Mouse (Mus musculus) olfactory bulb, adult 2 months (tissue): ENCODE results near the gene Wfdc18. TPM values are rescaled to one million over a fixed set of nuclear protein-coding genes. Genes with fewer than 3 reads are reported as not detected.

ENCODE experiments used
- H3K27ac ChIP-seq: fragments of 200-500 bp; 2 replicates; pipeline ENCODE4 v1.5.1; 2012; ENCODE audit warnings: low read depth, low read length; ENCODE audit not compliant: insufficient read depth
- H3K4me1 ChIP-seq: fragments of 200-500 bp; 2 replicates; pipeline ENCODE4 v1.6.1; 2012; ENCODE audit warnings: low read length; ENCODE audit not compliant: control insufficient read depth, insufficient read depth
- H3K4me3 ChIP-seq: fragments of 200-500 bp; 2 replicates; pipeline ENCODE4 v1.5.1; 2012; ENCODE audit warnings: mild to moderate bottlenecking, low read depth, low read length, moderate library complexity; ENCODE audit not compliant: insufficient read depth
- CTCF ChIP-seq: fragments of 200-500 bp; IDR thresholded peaks from 2 replicates; pipeline ENCODE4 v1.5.1; 2012; ENCODE audit warnings: low read depth, mild to moderate bottlenecking, low read length, moderate library complexity; ENCODE audit not compliant: insufficient read depth
- POLR2A ChIP-seq: fragments of 200-500 bp; IDR thresholded peaks from 2 replicates; pipeline ENCODE4 v1.6.1; 2012; ENCODE audit warnings: mild to moderate bottlenecking, low read depth, low read length, moderate library complexity; ENCODE audit not compliant: insufficient read depth
- WGBS: fragments of 180-500 bp; shearing (Covaris S2); methylation state at CpG from one replicate; pipeline ENCODE4 v1.1.7; 2018; 5-methylcytosine and 5-hydroxymethylcytosine counted together
- polyA plus RNA-seq: library from polyadenylated mRNA; stranded (reverse); fragments of >200 nt; gene quantifications from 2 replicates; pipeline ENCODE4 v1.2.4, GENCODE M21; 2012; ENCODE audit warnings: low replicate concordance; ENCODE audit not compliant: missing spikeins, insufficient read depth, insufficient read length

Gene Wfdc18
- polyA plus RNA-seq, 1 experiment, result not detected

GRCm38 (mm10) chr11:83740443-83740991, 31.7 kb downstream of the Wfdc18 start:
- WGBS, result 85% methylated on average over 4 of the region's 4 CpGs
- no peak overlapping the region for H3K27ac ChIP-seq
- TF ChIP-seq POLR2A (no peak), CTCF (no peak)
- no peaks in the 10 kb centered on the region for H3K4me1 ChIP-seq
- H3K4me3 ChIP-seq, result no peak overlapping the region

DNA sequence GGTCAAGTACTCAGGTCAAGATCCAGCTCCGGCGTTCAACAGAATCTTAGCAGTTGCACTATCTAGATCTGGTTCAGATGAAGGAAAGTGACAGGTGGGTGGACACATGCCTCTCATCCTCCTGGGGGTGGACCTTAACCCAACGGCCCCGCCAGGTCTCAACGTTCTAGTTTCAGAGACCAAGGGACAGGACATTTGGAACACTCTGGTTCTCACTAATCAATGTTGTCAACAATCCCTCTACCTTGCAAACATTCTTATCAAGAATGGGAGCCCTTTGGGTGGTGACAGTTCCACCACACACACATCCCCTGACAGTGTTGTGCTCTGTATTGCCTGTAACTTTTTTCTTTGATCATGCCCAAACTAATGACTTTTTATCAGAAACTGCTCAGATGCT, 33.0 kb downstream of the Wfdc18 start:
- TF ChIP-seq POLR2A (no peak), CTCF (no peak)
- Histone ChIP-seq H3K4me3 (no peak overlapping the region), H3K27ac (no peak overlapping the region), H3K4me1 (no peaks in the 10 kb centered on the region)
- WGBS, result 80% methylated on average over 5 of the region's 5 CpGs

DNA sequence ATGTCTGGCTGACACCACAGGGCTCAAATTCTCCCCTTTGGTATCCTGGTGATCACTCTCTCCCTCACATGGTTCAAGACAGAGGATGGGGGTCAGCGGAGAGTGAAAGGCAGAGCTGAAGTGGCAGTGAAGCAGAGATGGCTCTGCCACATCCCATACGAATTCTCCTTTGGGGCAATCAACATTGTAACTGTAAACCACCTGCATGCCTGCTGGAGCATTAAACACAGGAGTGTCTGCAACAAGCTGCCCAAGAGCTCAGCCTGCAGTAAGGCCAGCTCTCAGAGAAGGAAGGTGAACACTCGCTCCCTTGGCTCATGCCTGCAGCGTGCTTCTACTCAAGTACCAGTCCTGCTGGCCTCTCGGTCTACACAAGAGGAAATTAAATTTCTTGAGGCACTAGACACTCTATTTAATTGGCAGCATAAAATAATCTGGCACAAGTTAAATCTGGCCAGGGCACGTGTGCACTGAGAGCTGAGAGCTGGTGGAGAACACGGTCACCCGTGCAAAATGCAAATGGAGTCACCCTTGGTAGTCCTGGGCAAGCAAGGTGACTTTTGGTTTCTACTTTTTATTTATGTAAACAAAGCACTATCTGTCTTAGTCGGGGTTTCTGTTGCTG, 34.0 kb downstream of the Wfdc18 start:
- WGBS, result 70% methylated on average over 9 of the region's 9 CpGs
- H3K4me1 ChIP-seq, result no peaks in the 10 kb centered on the region
- H3K4me3 ChIP-seq, result no peak overlapping the region
- H3K27ac ChIP-seq, result no peak overlapping the region
- no peak for TF ChIP-seq CTCF
- no peak for TF ChIP-seq POLR2A

GRCm38 (mm10) chr11:83743525-83743924, 34.7 kb downstream of the Wfdc18 start:
- WGBS, result 83% methylated on average over 3 of the region's 3 CpGs
- TF ChIP-seq POLR2A (no peak), CTCF (no peak)
- no peak overlapping the region for H3K4me3 ChIP-seq

GRCm38 (mm10) chr11:83746152-83746551, 37.3 kb downstream of the Wfdc18 start:
- Histone ChIP-seq H3K27ac (no peak overlapping the region), H3K4me3 (no peak overlapping the region), H3K4me1 (no peaks in the 10 kb centered on the region)
- 67% methylated on average over 4 of the region's 4 CpGs for WGBS
- TF ChIP-seq CTCF, result no peak
- no peak for TF ChIP-seq POLR2A

More at GRCm38 (mm10) chr11:83743525-83743924, 34.7 kb downstream of the Wfdc18 start:
- H3K27ac ChIP-seq, result no peak overlapping the region
- H3K4me1 ChIP-seq, result no peaks in the 10 kb centered on the region

DNA sequence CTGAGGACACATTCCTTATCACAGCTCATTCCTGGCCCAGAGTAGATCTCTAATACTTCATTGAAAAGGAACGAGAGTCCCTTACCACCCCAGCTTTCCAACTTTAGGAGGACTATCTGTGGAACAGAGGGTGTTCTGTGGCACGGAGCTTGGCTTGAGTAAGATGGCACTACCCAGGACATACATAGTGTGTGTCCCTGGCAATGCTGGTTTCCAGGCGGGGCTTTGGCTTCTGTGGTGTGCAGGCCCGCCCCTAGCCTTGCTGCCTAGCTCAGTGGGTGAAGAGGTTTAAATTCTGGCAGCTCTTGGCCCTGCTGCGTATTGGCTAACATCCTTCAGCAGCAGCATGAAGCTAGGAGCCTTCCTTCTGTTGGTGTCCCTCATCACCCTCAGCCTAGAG, 37.9 kb downstream of the Wfdc18 start, which contains the start of gene Wfdc21:
Gene Wfdc21 (plus strand): TSS at position 260 of the 400 bp plus-strand sequence.
- Histone ChIP-seq H3K4me3 (no peak within 1 kb of the TSS), H3K27ac (no peak within 1 kb of the TSS), H3K4me1 (no peaks in the 10 kb centered on the region)
- no peak for TF ChIP-seq POLR2A
- WGBS, result 75% methylated on average over 5 of the region's 5 CpGs

- H3K4me1 ChIP-seq, result no peaks in the 10 kb centered on the region
- H3K27ac ChIP-seq, result no peak overlapping the region
- no peak overlapping the region for H3K4me3 ChIP-seq
- TF ChIP-seq POLR2A (no peak), CTCF (no peak)
- WGBS, result 63% methylated on average over 6 of the region's 6 CpGs
Measured at GRCm38 (mm10) chr11:83747376-83748265, 38.8 kb downstream of the Wfdc18 start.

GRCm38 (mm10) chr11:83753581-83754181, 44.9 kb downstream of the Wfdc18 start, which contains the start of gene Heatr6:
Gene Heatr6 (plus strand): TSS chr11:83753696.
- peak within 1 kb of the TSS; percentile 73 for H3K27ac ChIP-seq
- peak within 1 kb of the TSS; percentile 95 for H3K4me3 ChIP-seq
- TF ChIP-seq CTCF, result no peak
- peak; percentile 42; the same call in 1 of the 2 replicates for TF ChIP-seq POLR2A
- H3K4me1 ChIP-seq, result peaks cover 2% of the 10 kb centered on the region; the same call in 1 of the 2 replicates
- WGBS, result under 1% methylated on average over 47 of the region's 47 CpGs
